Mouse (Mus musculus): ENCODE results near the gene Ccdc97. TPM values are rescaled to one million over a fixed set of nuclear protein-coding genes. Genes with fewer than 3 reads are reported as not detected.

Ccdc97 gene
- polyA plus RNA-seq, 1 experiment from 2014 or later, result 32.9 TPM

DNA sequence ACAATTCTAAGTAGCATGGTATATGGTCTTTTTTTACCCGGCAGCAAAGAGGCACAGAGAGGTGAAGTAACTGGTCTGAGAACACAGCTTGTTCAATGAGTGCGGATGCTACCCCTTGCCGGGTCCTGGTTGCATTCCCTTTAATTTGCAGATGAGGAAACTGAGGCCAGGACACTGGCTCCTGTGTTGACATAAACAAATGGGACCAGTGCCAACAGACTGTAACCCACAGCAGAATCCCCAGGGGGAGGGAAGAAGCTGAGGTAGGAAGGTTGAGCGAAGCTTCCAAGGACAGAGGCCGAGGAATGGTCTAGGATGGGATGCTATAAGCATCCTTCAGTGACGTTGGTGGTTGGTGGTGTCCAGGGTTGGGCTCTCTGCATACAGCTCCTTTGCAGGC is 43.5 kb downstream of the Ccdc97 start:
- Histone ChIP-seq H3K27ac (no peak overlapping the region), H3K79me2 (ENCODE audit: inconsistent target) (no peaks in the 10 kb centered on the region), H3K4me3 (ENCODE audit: inconsistent target) (no peak overlapping the region), H3K36me3 (ENCODE audit: inconsistent target) (no peaks in the 10 kb centered on the region)
- WGBS (ENCODE audit: missing documents), result 77% methylated on average over 6 of the region's 6 CpGs

DNA sequence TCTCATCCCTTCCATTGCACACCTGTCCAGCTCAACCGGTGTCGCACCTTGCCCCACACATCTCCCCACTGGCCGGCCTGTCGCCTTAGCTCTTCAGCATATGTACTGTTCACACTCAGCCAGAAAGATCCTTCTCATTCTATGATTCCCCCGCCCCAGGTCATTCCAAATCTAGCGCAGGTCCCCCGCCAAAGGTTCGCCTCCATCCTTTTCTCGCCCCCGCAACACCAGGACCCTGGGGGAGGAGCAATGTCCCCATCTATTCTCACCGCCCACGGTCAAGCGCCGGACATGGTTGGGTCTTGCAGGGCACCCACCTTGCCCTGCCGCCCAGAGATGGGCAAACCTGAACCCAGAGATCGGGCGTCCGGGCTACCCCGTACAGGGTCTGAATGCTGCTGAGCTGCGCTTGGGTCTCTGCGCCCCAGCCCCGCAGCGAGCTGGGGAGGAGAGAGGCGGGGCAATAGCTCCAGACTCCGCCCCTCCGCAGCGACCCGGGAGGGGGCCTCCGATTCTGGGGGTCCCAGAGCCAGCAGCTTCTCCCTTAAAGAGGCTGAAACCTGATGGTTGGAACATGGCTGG is 44.1 kb downstream of the Ccdc97 start, which contains the start of gene Tmem91:
Tmem91 (minus strand) TSS at position 448 of the 582 bp plus-strand sequence.
- WGBS (ENCODE audit: missing documents), result 4% methylated on average over 29 of the region's 29 CpGs
- H3K4me3 ChIP-seq (ENCODE audit: inconsistent target), result no peak within 1 kb of the TSS
- no peak within 1 kb of the TSS for H3K27ac ChIP-seq
- H3K36me3 ChIP-seq (ENCODE audit: inconsistent target), result no peaks in the 10 kb centered on the region
- H3K79me2 ChIP-seq (ENCODE audit: inconsistent target), result no peaks in the 10 kb centered on the region

DNA sequence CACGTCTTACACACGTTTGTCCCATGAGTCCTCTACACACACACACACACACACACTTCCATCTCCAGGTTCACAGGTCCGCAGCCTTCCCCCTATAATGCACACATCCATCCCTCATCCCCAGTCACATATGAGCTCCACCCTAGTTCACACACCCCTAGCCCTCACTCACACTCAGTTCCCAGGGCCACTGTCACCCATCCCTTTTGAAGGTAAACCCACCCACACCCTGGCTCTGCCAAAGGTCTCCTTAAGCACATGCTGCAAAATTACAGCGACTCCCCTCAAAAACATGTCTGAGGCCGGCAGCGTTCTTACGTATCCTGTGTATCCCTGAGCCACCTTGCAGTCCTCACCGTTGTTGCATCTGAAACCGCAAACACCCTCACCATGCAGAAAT is 44.6 kb downstream of the Ccdc97 start:
- no peaks in the 10 kb centered on the region for H3K79me2 ChIP-seq (ENCODE audit: inconsistent target)
- no peaks in the 10 kb centered on the region for H3K36me3 ChIP-seq (ENCODE audit: inconsistent target)
- WGBS (ENCODE audit: missing documents), result 20% methylated on average over 9 of the region's 9 CpGs
- no peak overlapping the region for H3K4me3 ChIP-seq (ENCODE audit: inconsistent target)
- H3K27ac ChIP-seq, result no peak overlapping the region

DNA sequence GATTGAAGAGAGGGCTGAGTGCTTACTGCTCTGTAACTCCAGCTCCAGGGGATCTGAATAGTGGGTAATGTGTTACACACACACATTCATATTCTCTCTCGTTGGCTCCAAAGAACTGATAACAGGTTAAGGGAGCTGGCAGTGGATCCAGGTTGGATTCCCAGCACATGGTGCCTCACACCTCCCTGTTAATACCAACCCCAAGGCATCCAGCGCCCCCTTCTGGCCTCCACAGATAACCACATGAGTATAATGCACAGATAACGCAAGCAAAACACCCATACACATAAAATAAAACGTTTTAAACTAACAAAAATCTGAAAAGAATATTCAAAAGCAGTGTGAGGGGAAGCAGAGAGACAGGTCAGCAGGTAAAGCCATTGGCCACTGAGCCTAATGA is 46.4 kb downstream of the Ccdc97 start:
- H3K27ac ChIP-seq, result no peak overlapping the region
- no peak overlapping the region for H3K4me3 ChIP-seq (ENCODE audit: inconsistent target)
- H3K36me3 ChIP-seq (ENCODE audit: inconsistent target), result peaks cover 11% of the 10 kb centered on the region; the same call in 1 of the 2 replicates
- WGBS (ENCODE audit: missing documents), result 73% methylated on average over 4 of the region's 4 CpGs
- no peaks in the 10 kb centered on the region for H3K79me2 ChIP-seq (ENCODE audit: inconsistent target)

DNA sequence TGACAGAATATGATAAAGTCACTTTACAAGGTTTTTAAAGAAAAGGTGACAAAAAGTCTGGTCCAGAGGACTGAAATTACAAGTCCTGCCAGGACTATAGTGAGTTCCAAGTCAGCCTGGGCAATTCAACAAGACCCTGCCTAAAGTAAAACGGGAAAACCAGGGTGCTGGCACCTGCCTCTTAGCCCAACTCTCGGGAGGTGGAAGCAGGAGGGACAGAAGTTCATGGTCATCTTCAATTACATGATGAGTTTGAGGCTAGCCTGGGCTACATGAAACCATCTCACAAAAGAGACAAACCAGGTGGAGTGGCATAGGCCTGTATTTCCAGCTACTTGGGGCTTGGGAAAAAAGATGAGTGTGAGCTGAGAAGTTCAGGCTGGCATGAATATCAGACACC is 47.2 kb downstream of the Ccdc97 start:
- Histone ChIP-seq H3K4me3 (ENCODE audit: inconsistent target) (no peak overlapping the region), H3K27ac (no peak overlapping the region), H3K36me3 (ENCODE audit: inconsistent target) (peaks cover 11% of the 10 kb centered on the region; the same call in 1 of the 2 replicates), H3K79me2 (ENCODE audit: inconsistent target) (no peaks in the 10 kb centered on the region)
- 78% methylated on average over 2 of the region's 2 CpGs for WGBS (ENCODE audit: missing documents)

DNA sequence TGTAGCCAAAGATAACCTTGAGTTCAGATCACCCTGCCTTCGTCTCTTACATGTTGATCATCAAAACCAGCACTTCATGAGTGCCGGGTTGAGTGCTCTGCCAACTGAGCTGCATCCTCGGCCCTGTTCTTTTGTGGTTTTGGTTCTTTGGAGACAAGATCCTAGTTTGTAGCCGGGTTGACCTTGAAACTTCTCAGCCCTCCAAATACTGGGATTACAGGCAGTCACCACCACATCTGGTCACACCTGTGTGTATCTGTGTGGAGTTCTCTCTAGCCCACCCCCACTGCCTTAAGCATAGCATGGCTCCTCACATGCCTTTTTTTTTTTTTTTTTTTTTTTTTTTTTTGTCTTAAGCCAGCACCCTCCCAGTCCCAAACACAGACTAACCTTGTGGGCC is 48.8 kb downstream of the Ccdc97 start:
- Histone ChIP-seq H3K36me3 (ENCODE audit: inconsistent target) (peaks cover 11% of the 10 kb centered on the region; the same call in 1 of the 2 replicates), H3K4me3 (ENCODE audit: inconsistent target) (no peak overlapping the region), H3K79me2 (ENCODE audit: inconsistent target) (no peaks in the 10 kb centered on the region), H3K27ac (no peak overlapping the region)
- 91% methylated on average over 4 of the region's 4 CpGs for WGBS (ENCODE audit: missing documents)

DNA sequence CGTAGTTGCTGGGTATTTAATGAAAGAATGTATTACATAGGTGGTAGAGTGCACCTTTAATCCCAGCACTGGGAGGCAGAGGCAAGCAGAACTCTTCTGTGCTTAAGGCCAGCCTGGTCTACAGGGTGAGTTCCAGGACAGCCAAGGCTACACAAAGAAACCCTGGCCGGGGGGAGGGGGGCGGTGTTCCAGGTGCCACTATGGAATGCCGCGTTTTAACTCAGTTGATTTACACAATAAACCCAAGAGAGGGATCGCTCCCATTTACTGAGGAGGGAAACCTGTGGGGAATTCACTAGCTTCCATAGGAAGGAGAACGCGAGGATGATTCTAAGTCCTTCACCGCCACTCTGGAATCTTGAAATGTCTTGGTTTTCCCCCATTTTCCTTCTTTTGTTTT is 49.3 kb downstream of the Ccdc97 start:
- H3K36me3 ChIP-seq (ENCODE audit: inconsistent target), result peaks cover 11% of the 10 kb centered on the region; the same call in 1 of the 2 replicates
- H3K4me3 ChIP-seq (ENCODE audit: inconsistent target), result no peak overlapping the region
- H3K27ac ChIP-seq, result no peak overlapping the region
- WGBS (ENCODE audit: missing documents), result 88% methylated on average over 9 of the region's 9 CpGs
- H3K79me2 ChIP-seq (ENCODE audit: inconsistent target), result no peaks in the 10 kb centered on the region

DNA sequence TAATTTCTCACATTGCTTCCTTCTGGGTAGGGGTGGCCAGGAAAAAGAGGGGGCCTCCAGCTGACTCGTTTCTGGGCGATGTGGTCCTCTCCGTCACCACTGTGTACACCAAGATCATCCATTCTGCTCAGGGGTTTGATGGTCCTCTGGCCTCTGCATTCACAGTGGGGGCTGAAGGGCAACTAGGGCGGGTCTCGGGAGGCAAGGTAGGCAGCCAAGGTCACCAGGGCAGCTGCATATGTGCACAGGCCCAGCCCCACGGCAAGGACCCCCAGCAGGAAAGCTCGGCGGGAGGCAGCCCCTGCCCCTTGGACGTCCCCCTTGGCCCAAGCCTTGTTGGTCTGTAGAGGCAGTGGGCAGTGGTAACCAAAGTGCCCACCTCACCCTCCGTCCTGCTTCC is 49.7 kb downstream of the Ccdc97 start:
- Histone ChIP-seq H3K4me3 (ENCODE audit: inconsistent target) (no peak overlapping the region), H3K27ac (no peak overlapping the region), H3K36me3 (ENCODE audit: inconsistent target) (peaks cover 11% of the 10 kb centered on the region; the same call in 1 of the 2 replicates), H3K79me2 (ENCODE audit: inconsistent target) (no peaks in the 10 kb centered on the region)
- WGBS (ENCODE audit: missing documents), result 94% methylated on average over 7 of the region's 10 CpGs

DNA sequence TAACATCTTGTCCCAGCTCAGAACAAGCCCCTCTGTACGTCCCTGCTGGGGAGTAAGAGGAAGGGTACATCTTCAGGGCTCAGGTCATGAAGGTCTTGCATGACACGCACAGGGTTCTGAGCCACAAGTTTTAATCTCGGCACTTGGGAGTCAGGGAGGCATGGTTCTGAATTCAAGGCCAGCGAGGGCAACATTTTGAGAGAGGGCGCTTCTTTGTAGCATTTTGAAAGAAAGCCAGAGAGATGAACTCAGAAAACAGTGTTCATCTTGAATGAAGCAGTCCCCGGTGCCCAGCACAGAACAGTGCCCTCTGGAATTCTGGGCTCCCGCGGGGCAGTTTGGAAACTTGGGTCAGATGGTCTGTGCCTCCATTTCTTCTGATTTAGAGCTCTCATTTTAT is 52.5 kb downstream of the Ccdc97 start:
- H3K79me2 ChIP-seq (ENCODE audit: inconsistent target), result peaks cover 17% of the 10 kb centered on the region; the same call in 1 of the 2 replicates
- no peak overlapping the region for H3K4me3 ChIP-seq (ENCODE audit: inconsistent target)
- H3K36me3 ChIP-seq (ENCODE audit: inconsistent target), result peaks cover 11% of the 10 kb centered on the region; the same call in 1 of the 2 replicates
- 99% methylated on average over 8 of the region's 8 CpGs for WGBS (ENCODE audit: missing documents)
- no peak overlapping the region for H3K27ac ChIP-seq

Other genes starting within 250 kb of the Ccdc97 start
- 5.5 to 15.5 TPM (median 10.5 TPM) in 3 replicates for gene Ceacam1, start 241.5 kb downstream of the Ccdc97 start, polyA plus RNA-seq (2018)
- 0.19 TPM in 1 of 3 replicates, not detected in the others for gene Ceacam2, start 179.2 kb downstream of the Ccdc97 start, polyA plus RNA-seq (2018)
- gene Erich4, start 103.2 kb downstream of the Ccdc97 start, polyA plus RNA-seq (2018), result not detected in 3 replicates
- gene Dmac2, start 99.7 kb downstream of the Ccdc97 start, polyA plus RNA-seq (2018), result 13.2 to 21.2 TPM (median 16.4 TPM) in 3 replicates
- 21.5 to 44.1 TPM (median 21.7 TPM) in 3 replicates for gene B3gnt8, start 92.4 kb downstream of the Ccdc97 start, polyA plus RNA-seq (2018)
- 16.8 to 34.2 TPM (median 16.9 TPM) in 3 replicates for gene Bckdha, start 60.1 kb downstream of the Ccdc97 start, polyA plus RNA-seq (2018)
- 8.2 to 37.9 TPM (median 20.7 TPM) in 3 replicates for gene Exosc5, start 59.9 kb downstream of the Ccdc97 start, polyA plus RNA-seq (2018)
- 0.25 to 0.59 TPM (median 0.32 TPM) in 3 replicates for gene Tmem91, start 43.9 kb downstream of the Ccdc97 start, polyA plus RNA-seq (2018)
- 6.8 to 17.7 TPM (median 9.7 TPM) in 3 replicates for gene B9d2, start 38.3 kb downstream of the Ccdc97 start, polyA plus RNA-seq (2018)
- gene Tgfb1, start 32.1 kb downstream of the Ccdc97 start, polyA plus RNA-seq (2018), result 329 to 471 TPM (median 343 TPM) in 3 replicates
- 94.5 to 149 TPM (median 100 TPM) in 3 replicates for gene Hnrnpul1, start 35.7 kb upstream of the Ccdc97 start, polyA plus RNA-seq (2018)
- gene Axl, start 69.6 kb upstream of the Ccdc97 start, polyA plus RNA-seq (2018), result 47.8 to 96.5 TPM (median 55.0 TPM) in 3 replicates
- 0.17 to 0.20 TPM in 2 of 3 replicates, not detected in the other for gene Cyp2s1, start 97.8 kb upstream of the Ccdc97 start, polyA plus RNA-seq (2018)
- gene Cyp2b10, start 178.5 kb upstream of the Ccdc97 start, polyA plus RNA-seq (2018), result not detected in 3 replicates